Mouse (Mus musculus) stomach, postnatal 0 days (tissue): ENCODE measurements at regions not wholly inside any gene's neighbourhood (a gene's known extent, or its start where the extent isn't known, plus 50 kb on each side); places are given as distances from the start of the nearest gene placed in this dataset.

Experiments used
- CTCF ChIP-seq: IDR thresholded peaks from 2 replicates; pipeline ENCODE4 v1.5.1; 2016; ENCODE audit warnings: antibody characterized with exemption, low read depth, mild to moderate bottlenecking, moderate library complexity
- EP300 ChIP-seq: optimal IDR thresholded peaks from 2 replicates; pipeline ENCODE3; 2016; ENCODE audit warnings: antibody characterized with exemption

- no peak for TF ChIP-seq CTCF
- no peak for TF ChIP-seq EP300
Measured at GRCm38 (mm10) chr7:83369605-83370004, 215.1 kb upstream of the Tmc3 start.
